Mouse (Mus musculus): ENCODE data around the gene Dpy19l3. TPM values are rescaled to one million over a fixed set of nuclear protein-coding genes. Genes with fewer than 3 reads are reported as not detected.

The Dpy19l3 gene
- polyA plus RNA-seq, 1 experiment from 2014 or later = 0.42 TPM

GRCm38 (mm10) chr7:35648239-35649069 is 105.8 kb downstream of the Dpy19l3 start:
- no peaks in the 10 kb centered on the region for H3K79me2 ChIP-seq (ENCODE audit: inconsistent target)
- 77% methylated on average over 9 of the region's 9 CpGs for WGBS (ENCODE audit: missing documents)
- peaks cover 3% of the 10 kb centered on the region; the same call in 1 of the 2 replicates for H3K36me3 ChIP-seq (ENCODE audit: inconsistent target)
- H3K27ac ChIP-seq = no peak overlapping the region
- H3K4me3 ChIP-seq (ENCODE audit: inconsistent target) = no peak overlapping the region

GRCm38 (mm10) chr7:35647101-35647698 is 107.1 kb downstream of the Dpy19l3 start, which contains the start of gene Pdcd5:
Pdcd5 (minus strand) TSS chr7:35647521.
- WGBS (ENCODE audit: missing documents) = under 1% methylated on average over 42 of the region's 64 CpGs
- H3K36me3 ChIP-seq (ENCODE audit: inconsistent target) = peaks cover 10% of the 10 kb centered on the region; the same call in 1 of the 2 replicates
- peak within 1 kb of the TSS; percentile 41 for H3K4me3 ChIP-seq (ENCODE audit: inconsistent target)
- H3K79me2 ChIP-seq (ENCODE audit: inconsistent target) = no peaks in the 10 kb centered on the region
- H3K27ac ChIP-seq = no peak within 1 kb of the TSS

DNA sequence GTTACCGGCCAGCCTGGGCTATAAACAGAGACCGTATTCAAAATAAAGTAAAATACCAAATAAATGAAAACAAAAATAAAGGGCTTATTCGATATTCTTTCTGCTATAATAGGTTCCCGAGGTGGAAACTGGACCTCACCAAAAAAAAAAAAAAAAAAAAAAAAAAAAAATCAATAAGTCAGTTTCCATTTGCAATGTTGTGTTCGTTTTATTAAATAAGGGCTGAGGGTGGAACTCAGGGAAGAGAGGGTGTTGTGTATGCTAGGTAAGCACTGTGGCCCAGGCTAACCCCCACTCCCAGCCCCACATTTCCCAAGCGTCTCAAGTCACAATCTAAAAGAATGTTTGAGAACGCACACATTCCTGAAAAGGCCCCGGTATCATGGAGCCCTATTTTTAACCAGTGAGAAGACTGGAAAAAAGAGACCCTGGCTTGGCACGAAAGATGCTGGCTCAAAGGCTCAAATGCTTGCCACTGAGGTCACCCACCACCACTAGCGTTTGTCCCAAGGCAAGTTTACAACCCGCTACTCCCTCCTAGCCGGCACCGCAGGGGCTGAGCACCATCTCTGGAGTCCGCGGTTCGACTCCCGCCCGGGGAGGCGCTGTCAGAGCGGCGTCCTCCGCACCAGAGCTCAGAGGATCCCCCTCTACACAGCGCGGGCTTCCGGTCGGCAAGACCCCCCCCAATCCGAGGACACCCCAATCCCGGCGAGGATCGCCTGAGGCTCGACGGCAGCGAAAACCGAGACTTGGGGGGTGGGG is 107.8 kb downstream of the Dpy19l3 start:
- Histone ChIP-seq H3K79me2 (ENCODE audit: inconsistent target) (no peaks in the 10 kb centered on the region), H3K4me3 (ENCODE audit: inconsistent target) (peak overlapping the region; percentile 41), H3K27ac (no peak overlapping the region), H3K36me3 (ENCODE audit: inconsistent target) (peaks cover 13% of the 10 kb centered on the region; the same call in 1 of the 2 replicates)
- 17% methylated on average over 34 of the region's 34 CpGs for WGBS (ENCODE audit: missing documents)

DNA sequence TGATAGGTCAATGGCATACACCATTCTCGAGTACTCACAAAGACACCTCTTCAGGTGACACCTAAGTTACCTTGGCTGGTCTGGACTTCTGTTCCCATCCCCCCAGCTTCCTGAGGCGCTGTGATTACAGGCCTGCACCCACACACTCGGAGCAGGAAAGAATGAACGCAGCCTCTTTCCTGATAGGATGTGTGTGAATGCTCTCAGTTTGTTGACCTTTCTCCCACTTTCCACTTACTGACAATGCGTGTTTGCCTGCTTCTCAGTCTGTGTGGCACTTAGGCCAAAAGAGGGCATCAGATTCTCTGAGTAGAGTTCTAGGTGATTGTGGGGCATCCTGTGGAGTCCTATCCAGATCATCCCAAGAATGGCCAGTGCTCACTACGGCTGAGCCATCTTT is 114.2 kb downstream of the Dpy19l3 start:
- 94% methylated on average over 6 of the region's 6 CpGs for WGBS (ENCODE audit: missing documents)

GRCm38 (mm10) chr7:35636874-35637273 is 117.4 kb downstream of the Dpy19l3 start:
- H3K27ac ChIP-seq = no peak overlapping the region
- over 99% methylated on average over 9 of the region's 9 CpGs for WGBS (ENCODE audit: missing documents)

More for the DNA sequence above, 114.2 kb downstream of the Dpy19l3 start:
- Histone ChIP-seq H3K27ac (no peak overlapping the region), H3K4me3 (ENCODE audit: inconsistent target) (no peak overlapping the region), H3K36me3 (ENCODE audit: inconsistent target) (peaks cover 56% of the 10 kb centered on the region), H3K79me2 (ENCODE audit: inconsistent target) (no peaks in the 10 kb centered on the region)

GRCm38 (mm10) chr7:35636229-35636628 is 118.0 kb downstream of the Dpy19l3 start:
- Histone ChIP-seq H3K79me2 (ENCODE audit: inconsistent target) (no peaks in the 10 kb centered on the region), H3K27ac (no peak overlapping the region), H3K4me3 (ENCODE audit: inconsistent target) (no peak overlapping the region), H3K36me3 (ENCODE audit: inconsistent target) (peaks cover 47% of the 10 kb centered on the region)
- WGBS (ENCODE audit: missing documents) = 68% methylated on average over 6 of the region's 6 CpGs

More at GRCm38 (mm10) chr7:35636874-35637273, 117.4 kb downstream of the Dpy19l3 start:
- no peak overlapping the region for H3K4me3 ChIP-seq (ENCODE audit: inconsistent target)
- H3K79me2 ChIP-seq (ENCODE audit: inconsistent target) = no peaks in the 10 kb centered on the region
- H3K36me3 ChIP-seq (ENCODE audit: inconsistent target) = peaks cover 52% of the 10 kb centered on the region

Other genes starting within 250 kb of the Dpy19l3 start
- 0.17 TPM in 1 of 3 replicates, not detected in the others for gene Tdrd12, start 216.7 kb downstream of the Dpy19l3 start, polyA plus RNA-seq (2018)
- gene Nudt19, start 198.2 kb downstream of the Dpy19l3 start, polyA plus RNA-seq (2018) = 23.5 to 38.0 TPM (median 30.5 TPM) in 3 replicates
- gene Rgs9bp, start 168.9 kb downstream of the Dpy19l3 start, polyA plus RNA-seq (2018) = 0.01 TPM in 1 of 3 replicates, not detected in the others
- 12.4 to 15.4 TPM (median 15.2 TPM) in 3 replicates for gene Ankrd27, start 168.2 kb downstream of the Dpy19l3 start, polyA plus RNA-seq (2018)
- 78.5 to 143 TPM (median 121 TPM) in 3 replicates for gene Pdcd5, start 106.9 kb downstream of the Dpy19l3 start, polyA plus RNA-seq (2018)
- 0.10 to 0.16 TPM in 2 of 3 replicates, not detected in the other for gene Zfp507, start 48.5 kb upstream of the Dpy19l3 start, polyA plus RNA-seq (2018)

Data from macrophage (primary cell).